Mouse (Mus musculus) kidney, embryonic 16.5 days (tissue): ENCODE results near the gene Zfp938. TPM values are rescaled to one million over a fixed set of nuclear protein-coding genes. Genes with fewer than 3 reads are reported as not detected.

Experiments used
- ATAC-seq: fragments of 200-750 bp; cut with Nextera tagmentation; 2 replicates; pipeline ENCODE4 v1.8.0; 2017; ENCODE audit warnings: moderate TSS enrichment; ENCODE audit not compliant: low FRiP score, low TSS enrichment
- H3K27ac ChIP-seq: fragments of 300-500 bp; sonication (generic); 2 replicates; pipeline ENCODE4 v1.5.1; 2014; ENCODE audit warnings: low read length
- H3K27me3 ChIP-seq: fragments of 300-500 bp; sonication (generic); 2 replicates; pipeline ENCODE4 v1.6.1; 2014; ENCODE audit warnings: low read length, control low read depth, mixed read lengths; ENCODE audit not compliant: insufficient read depth
- H3K36me3 ChIP-seq: fragments of 300-500 bp; sonication (generic); 2 replicates; pipeline ENCODE4 v1.6.1; 2014; ENCODE audit warnings: low read length, control low read depth, mixed read lengths; ENCODE audit not compliant: insufficient read depth
- H3K4me1 ChIP-seq: fragments of 300-500 bp; sonication (generic); 2 replicates; pipeline ENCODE4 v1.6.1; 2014; ENCODE audit warnings: low read length, control low read depth, mixed read lengths; ENCODE audit not compliant: insufficient read depth
- H3K4me2 ChIP-seq: fragments of 300-500 bp; sonication (generic); replicated peaks from 2 replicates; pipeline ENCODE4 v1.6.1; 2014; ENCODE audit warnings: low read depth, low read length
- H3K4me3 ChIP-seq: fragments of 300-500 bp; sonication (generic); 2 replicates; pipeline ENCODE4 v1.5.1; 2014; ENCODE audit warnings: mild to moderate bottlenecking, low read length
- H3K9ac ChIP-seq: fragments of 300-500 bp; sonication (generic); replicated peaks from 2 replicates; pipeline ENCODE4 v1.6.1; 2014; ENCODE audit warnings: low read length
- H3K9me3 ChIP-seq: fragments of 300-500 bp; sonication (generic); 2 replicates; pipeline ENCODE4 v1.6.1; 2016; ENCODE audit warnings: low read length, control low read depth
- WGBS: fragments of 180-500 bp; shearing (Covaris S2); extraction: QIAGEN DNeasy Blood & Tissue Kit; methylation state at CpG from one replicate; pipeline ENCODE4 v1.1.7; 2014; 5-methylcytosine and 5-hydroxymethylcytosine counted together
- polyA plus RNA-seq: library from polyadenylated mRNA; unstranded; fragments of >200 nt; fragmentation: Nextera tagmentation; extraction: Ambion mirVana; gene quantifications from 2 replicates; pipeline ENCODE4 v1.2.1, GENCODE M21; 2015

Zfp938 gene
- polyA plus RNA-seq: 16.5 and 17.4 TPM in 2 replicates

GRCm38 (mm10) chr10:82240742-82241400 is at the start of gene Zfp938:
TSS of gene Zfp938 (minus strand) at chr10:82241280.
- H3K4me1 ChIP-seq: peaks cover 10% of the 10 kb centered on the region; the same call in 1 of the 2 replicates
- WGBS: 3% methylated on average over 27 of the region's 27 CpGs
- peak within 1 kb of the TSS; percentile 92 for H3K27ac ChIP-seq
- H3K9me3 ChIP-seq: peaks cover 16% of the 10 kb centered on the region
- peak within 1 kb of the TSS; percentile 67 for H3K4me2 ChIP-seq
- ATAC-seq: peak; percentile 100
- peaks cover 16% of the 10 kb centered on the region for H3K36me3 ChIP-seq
- peak within 1 kb of the TSS; percentile 85 for H3K4me3 ChIP-seq
- peak within 1 kb of the TSS; percentile 89 for H3K9ac ChIP-seq
- no peaks in the 10 kb centered on the region for H3K27me3 ChIP-seq

GRCm38 (mm10) chr10:82257331-82257730 is 16.3 kb upstream of the Zfp938 start:
- 79% methylated on average over 2 of the region's 2 CpGs for WGBS
- Histone ChIP-seq H3K4me2 (no peak overlapping the region), H3K9ac (no peak overlapping the region), H3K4me3 (no peak overlapping the region), H3K27ac (no peak overlapping the region), H3K36me3 (no peaks in the 10 kb centered on the region), H3K27me3 (no peaks in the 10 kb centered on the region), H3K4me1 (no peaks in the 10 kb centered on the region), H3K9me3 (peaks cover 3% of the 10 kb centered on the region; the same call in 1 of the 2 replicates)
- ATAC-seq: no peak

GRCm38 (mm10) chr10:82245021-82245420 is 3.9 kb upstream of the Zfp938 start:
- Histone ChIP-seq H3K27me3 (no peaks in the 10 kb centered on the region), H3K27ac (no peak overlapping the region), H3K9ac (no peak overlapping the region), H3K4me1 (peaks cover 6% of the 10 kb centered on the region; the same call in 1 of the 2 replicates), H3K36me3 (no peaks in the 10 kb centered on the region), H3K9me3 (no peaks in the 10 kb centered on the region), H3K4me2 (no peak overlapping the region), H3K4me3 (no peak overlapping the region)
- no peak for ATAC-seq

GRCm38 (mm10) chr10:82241401-82241788 is 315 bp upstream of the Zfp938 start:
- 66% methylated on average over 5 of the region's 5 CpGs for WGBS
- Histone ChIP-seq H3K4me2 (peak overlapping the region; percentile 67), H3K36me3 (peaks cover 13% of the 10 kb centered on the region), H3K27ac (peak overlapping the region; percentile 92), H3K4me3 (peak overlapping the region; percentile 85), H3K27me3 (no peaks in the 10 kb centered on the region), H3K9me3 (peaks cover 15% of the 10 kb centered on the region), H3K4me1 (peaks cover 10% of the 10 kb centered on the region; the same call in 1 of the 2 replicates), H3K9ac (peak overlapping the region; percentile 89)
- no peak for ATAC-seq

GRCm38 (mm10) chr10:82178257-82179064 is 62.6 kb downstream of the Zfp938 start:
- Histone ChIP-seq H3K9ac (peak overlapping the region; percentile 83), H3K4me1 (0 out of 2 replicates have a peak, but pooled peaks cover 6% of the 10 kb centered on the region), H3K27me3 (no peaks in the 10 kb centered on the region), H3K36me3 (no peaks in the 10 kb centered on the region), H3K4me2 (peak overlapping the region; percentile 72), H3K27ac (peak overlapping the region; percentile 98), H3K9me3 (no peaks in the 10 kb centered on the region), H3K4me3 (peak overlapping the region; percentile 71)
- WGBS: 4% methylated on average over 47 of the region's 47 CpGs
- ATAC-seq: peak; percentile 100

Other genes with a start within 250 kb of the Zfp938 start
- gene Zfp873, start 193.2 kb downstream of the Zfp938 start, polyA plus RNA-seq: 16.9 and 17.6 TPM in 2 replicates
- gene BC024063, start 157.9 kb downstream of the Zfp938 start, polyA plus RNA-seq: 5.3 and 6.7 TPM in 2 replicates
- 6.2 and 7.0 TPM in 2 replicates for gene AU041133, start 113.3 kb downstream of the Zfp938 start, polyA plus RNA-seq
- gene 4932415D10Rik, start 75.3 kb upstream of the Zfp938 start, polyA plus RNA-seq: not detected in 2 replicates
- gene Gm4924, start 113.0 kb upstream of the Zfp938 start, polyA plus RNA-seq: 9.4 and 12.1 TPM in 2 replicates